Mouse (Mus musculus) cerebral cortex, adult 2 months (tissue): ENCODE results near the gene Wsb1.

Experiments used
- WGBS: fragments of 180-500 bp; shearing (Covaris S2); methylation state at CpG from one replicate; pipeline ENCODE4 v1.1.7; 2018; 5-methylcytosine and 5-hydroxymethylcytosine counted together

The Wsb1 gene

GRCm38 (mm10) chr11:79264376-79264775 is 9.9 kb upstream of the Wsb1 start:
- WGBS: 82% methylated on average over 3 of the region's 3 CpGs

GRCm38 (mm10) chr11:79260126-79260525 is 5.7 kb upstream of the Wsb1 start:
- 88% methylated on average over 4 of the region's 4 CpGs for WGBS

DNA sequence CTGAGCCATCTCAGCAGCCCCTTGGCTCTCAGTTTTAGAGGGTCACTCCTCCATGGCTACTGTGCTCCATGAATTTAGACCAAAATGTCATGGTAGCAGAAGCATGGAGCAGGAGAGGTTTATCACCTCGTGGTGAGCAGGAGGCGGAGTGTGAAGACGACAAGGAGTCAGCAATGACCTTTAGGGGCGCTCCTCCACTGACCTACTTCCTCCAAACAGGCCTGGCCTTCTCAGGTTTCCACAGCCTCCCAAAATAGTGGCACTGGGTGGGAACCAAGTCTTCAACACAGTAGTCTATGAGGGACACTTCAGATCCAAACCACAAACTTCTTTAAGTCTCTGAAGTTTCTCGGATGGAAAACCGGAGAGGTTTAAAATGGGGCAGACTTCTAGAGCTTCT is 4.3 kb upstream of the Wsb1 start:
- 80% methylated on average over 6 of the region's 6 CpGs for WGBS

DNA sequence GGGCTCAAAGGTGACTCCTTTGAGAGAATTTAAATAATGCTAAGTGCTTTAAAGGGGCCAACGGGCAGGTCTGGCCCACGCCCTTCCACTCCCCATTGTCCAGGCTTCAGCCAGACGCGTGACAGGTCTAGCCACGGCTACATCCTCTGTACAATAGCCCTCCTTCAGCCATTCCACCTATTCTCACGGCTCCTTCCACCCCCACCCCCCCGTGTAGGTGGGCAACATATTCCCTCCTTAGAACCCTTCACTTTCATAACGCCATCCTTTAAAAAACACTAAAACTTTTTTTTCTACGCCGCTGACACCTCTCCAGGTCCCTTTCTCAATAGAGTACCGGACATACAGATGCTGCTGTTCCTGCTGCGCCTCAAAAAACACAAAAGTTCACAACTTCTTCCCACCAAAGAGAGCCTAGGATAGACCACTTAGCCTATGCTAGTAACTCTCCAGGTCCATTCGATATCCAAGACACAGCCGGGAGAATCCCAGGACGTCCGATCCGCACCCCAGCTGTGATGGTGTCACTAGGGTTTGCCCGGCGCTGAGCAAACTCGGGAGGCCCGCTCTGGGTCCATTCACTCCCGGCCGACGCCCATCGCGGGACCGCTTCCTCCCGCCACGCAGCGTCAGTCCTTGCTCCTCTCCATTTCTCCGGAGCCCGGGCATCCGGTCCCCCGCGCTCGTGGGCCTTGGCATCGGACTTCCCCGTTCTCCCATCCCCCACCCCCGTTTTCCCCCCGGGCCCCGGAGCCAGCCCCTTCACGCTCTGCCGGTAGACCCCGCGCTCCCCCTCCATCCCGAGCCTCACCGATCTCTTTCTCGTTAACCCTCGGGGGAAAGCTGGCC is 705 bp downstream of the Wsb1 start:
- WGBS: 1% methylated on average over 49 of the region's 49 CpGs

GRCm38 (mm10) chr11:79252881-79253541 is 1.5 kb downstream of the Wsb1 start:
- 11% methylated on average over 6 of the region's 6 CpGs for WGBS

GRCm38 (mm10) chr11:79239024-79239423 is 15.4 kb downstream of the Wsb1 start:
- WGBS: 94% methylated on average over 7 of the region's 7 CpGs

DNA sequence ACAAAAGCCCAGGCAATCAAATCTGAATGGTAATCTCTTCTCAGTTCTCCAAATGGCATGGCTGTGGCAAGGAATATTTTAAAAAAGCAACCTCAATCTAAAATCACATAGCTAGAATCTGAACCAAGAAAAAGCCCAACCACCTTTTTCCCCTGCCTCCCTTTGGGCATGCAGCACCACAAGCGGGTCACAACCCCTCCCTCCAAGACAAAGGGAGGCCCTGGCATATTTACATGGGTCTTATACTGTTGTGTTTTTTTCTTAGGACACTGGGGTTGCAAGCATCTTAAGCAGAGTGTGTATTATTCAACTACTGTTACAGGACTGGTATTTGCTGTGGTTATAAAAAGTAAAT is 16.1 kb downstream of the Wsb1 start:
- 15% methylated on average over 1 of the region's 1 CpGs for WGBS

GRCm38 (mm10) chr11:79237644-79238397 is 16.6 kb downstream of the Wsb1 start:
- 78% methylated on average over 11 of the region's 11 CpGs for WGBS

DNA sequence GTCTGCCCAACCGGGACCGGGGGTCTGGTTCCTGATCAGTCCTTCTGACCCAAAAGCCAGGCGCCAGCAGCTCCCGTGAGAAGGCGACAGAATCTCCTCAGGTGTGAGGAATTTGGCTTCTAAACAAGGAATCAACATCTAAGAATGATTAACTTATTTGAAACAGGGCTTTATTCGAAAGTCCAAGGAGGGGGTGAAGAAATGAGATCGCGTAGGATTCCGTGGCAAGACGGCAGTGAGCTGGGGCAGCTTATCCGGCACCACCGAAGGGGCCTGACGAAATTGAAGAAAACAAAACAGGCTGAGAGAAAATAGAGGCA is 24.3 kb downstream of the Wsb1 start:
- WGBS: 85% methylated on average over 13 of the region's 13 CpGs

DNA sequence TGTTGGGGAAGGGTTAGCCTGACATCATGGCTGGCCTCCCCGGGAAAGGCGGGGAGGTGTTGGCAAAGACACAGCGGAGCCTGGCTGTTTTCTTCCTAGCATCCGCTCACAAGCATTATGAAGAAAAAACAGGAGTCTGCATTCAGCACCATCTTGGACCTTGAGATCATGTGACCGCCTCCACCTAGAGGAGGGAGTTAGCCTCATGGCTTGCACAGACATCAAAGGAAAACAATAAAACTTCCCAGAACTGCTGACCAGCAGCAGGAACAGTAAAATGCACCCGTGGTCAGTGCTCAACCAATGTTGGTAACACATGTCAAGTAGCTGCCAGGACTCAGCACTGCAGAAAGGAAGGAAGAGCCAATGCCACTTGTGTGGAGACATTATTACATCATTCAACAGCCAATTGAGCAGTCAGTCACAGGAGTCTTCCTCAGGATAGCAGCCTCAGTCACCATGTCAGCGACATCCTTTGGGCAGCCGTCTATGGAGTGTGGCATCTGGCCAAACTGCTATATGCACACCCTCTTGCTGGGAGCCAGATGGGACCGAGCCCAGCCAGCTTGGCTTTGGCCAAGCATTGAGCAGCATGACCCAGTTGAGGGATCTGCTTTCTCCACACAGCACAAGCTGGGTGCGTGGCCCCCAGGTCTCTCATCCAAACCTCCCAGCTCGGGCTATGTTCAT is 24.8 kb downstream of the Wsb1 start:
- WGBS: 55% methylated on average over 11 of the region's 11 CpGs

GRCm38 (mm10) chr11:79229057-79229504 is 25.4 kb downstream of the Wsb1 start:
- WGBS: 79% methylated on average over 10 of the region's 10 CpGs

DNA sequence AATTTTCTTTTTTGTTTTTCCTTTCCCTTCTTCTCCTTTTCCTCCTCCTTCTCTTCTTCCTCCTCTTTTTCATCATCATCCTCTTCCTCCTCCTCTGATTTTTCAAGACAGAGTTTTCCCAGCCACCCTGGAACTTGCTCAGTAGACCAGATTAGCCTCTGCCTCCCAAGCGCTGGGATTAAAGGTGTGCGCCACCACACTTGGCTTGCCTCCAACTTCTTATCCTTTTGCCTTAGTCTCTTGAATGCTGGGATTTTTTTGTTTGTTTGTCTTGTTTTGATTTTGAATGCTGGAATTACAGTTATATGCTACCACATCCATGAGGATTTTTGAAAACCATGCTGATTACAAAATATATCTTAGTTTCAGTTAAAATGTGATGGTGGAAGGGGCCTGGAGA is 26.4 kb downstream of the Wsb1 start:
- WGBS: 85% methylated on average over 2 of the region's 2 CpGs

GRCm38 (mm10) chr11:79225371-79226155 is 28.9 kb downstream of the Wsb1 start:
- 85% methylated on average over 8 of the region's 8 CpGs for WGBS

DNA sequence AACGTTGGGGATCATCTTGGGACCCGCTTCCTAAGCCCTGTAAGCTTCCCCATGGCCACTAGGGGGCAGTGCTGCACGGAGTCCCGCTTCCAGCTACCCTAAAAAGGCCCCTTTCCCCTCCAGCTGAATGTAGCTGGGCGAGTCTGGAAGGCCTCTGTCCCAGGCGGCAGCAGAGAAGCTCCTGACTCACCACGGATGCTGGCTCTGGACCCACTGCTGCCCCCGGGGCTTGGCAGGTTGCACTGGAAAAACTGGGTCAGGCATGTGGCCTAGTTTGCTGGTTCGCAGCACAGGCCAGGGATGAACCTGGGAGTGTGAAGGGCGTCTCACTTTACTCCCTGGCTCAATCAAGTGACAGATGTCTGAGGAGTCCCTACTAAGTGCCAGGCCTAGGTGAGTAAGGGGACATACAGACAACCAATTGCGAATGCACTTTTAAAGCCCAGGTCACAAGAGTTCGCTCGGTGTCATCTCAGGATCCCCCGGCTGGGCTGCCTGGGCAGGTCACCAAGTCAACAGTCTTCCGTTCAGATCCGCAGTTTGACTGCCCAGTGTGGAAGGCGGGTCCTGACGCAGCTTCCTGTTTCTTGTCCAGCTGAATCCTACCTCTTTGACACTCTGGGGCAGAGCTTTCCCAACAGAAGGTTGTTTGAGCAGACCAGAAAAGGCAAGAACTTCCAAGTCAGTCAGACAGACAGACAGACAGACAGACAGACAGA is 29.8 kb downstream of the Wsb1 start:
- 36% methylated on average over 18 of the region's 18 CpGs for WGBS

DNA sequence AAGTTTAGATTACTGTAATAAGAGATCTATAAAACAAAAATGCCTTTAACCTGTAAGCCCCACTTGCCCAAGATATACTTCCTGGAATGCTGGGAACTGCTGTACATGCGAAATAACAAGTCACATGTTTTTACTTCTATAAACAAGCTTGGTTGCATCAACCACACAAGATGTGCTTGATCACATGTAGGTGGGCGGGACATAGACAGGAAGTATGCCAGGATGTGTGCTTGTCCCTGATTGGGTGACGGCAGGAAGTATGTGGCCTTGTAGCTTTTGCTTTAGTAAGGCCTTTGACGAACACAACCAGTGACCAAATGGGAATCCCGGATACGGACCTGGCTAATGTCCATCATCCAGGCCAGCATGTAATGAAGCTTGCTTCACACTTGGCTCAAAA is 31.1 kb downstream of the Wsb1 start:
- WGBS: 87% methylated on average over 6 of the region's 6 CpGs

GRCm38 (mm10) chr11:79222661-79223060 is 31.8 kb downstream of the Wsb1 start:
- WGBS: 88% methylated on average over 6 of the region's 6 CpGs

- 79% methylated on average over 5 of the region's 5 CpGs for WGBS
These were observed 32.8 kb downstream of the Wsb1 start for GRCm38 (mm10) chr11:79221641-79222040.

DNA sequence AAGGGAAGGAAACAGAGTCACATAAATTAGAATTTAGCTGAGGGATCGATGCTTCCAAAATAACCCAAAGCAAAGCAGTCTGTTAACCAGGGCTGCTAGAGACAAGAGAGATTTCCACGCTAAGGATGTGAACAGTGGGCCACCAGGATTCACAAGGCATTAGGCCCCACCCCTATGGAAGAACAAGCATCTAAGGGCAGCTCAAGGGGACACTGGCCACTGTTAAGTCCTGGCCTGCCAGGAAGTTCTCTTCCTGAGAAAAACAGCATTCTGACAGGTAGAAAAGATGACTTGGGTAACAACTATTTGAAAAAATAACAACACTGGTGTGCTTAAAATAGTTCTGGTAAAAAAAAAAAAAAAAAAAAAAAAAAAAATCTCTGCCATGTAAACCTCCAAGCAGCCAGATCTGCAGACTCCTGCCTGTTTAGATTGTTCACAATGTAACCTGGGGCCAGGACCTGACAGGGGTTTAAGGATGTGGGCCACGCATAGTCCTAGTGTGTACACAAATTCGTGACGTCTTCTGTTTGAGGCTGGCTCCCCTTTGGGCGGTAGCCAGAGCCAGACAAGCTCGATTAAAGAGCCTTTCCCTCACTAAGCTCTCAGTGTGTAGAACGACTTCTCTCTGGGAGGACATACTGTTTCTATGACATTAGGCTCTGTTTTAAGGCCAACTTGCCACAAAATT is 35.4 kb downstream of the Wsb1 start:
- 59% methylated on average over 8 of the region's 8 CpGs for WGBS

- 100% methylated on average over 1 of the region's 1 CpGs for WGBS
These were observed 36.4 kb downstream of the Wsb1 start for GRCm38 (mm10) chr11:79218061-79218460.

DNA sequence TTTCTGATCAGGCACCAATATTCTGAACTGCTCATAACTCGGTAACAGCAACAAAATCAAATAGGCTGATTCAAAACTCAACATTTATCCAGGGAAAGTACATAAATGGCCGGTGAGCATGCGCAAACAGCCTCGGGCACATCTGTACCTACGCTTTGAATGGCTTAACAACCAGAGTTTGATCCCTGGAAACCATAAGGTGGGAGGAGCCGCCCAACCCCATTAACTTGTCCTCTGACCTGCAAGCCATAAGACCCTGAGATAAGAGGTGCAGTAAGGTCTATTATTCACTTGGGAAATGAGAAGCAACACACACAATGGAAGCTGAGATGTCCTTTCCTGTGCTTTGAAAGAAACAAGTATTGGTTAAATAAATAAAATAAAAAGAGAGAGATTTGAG is 37.3 kb downstream of the Wsb1 start:
- 89% methylated on average over 6 of the region's 6 CpGs for WGBS
